ENCODE assay signal across 12 mouse cellular contexts in the genomic region with DNA sequence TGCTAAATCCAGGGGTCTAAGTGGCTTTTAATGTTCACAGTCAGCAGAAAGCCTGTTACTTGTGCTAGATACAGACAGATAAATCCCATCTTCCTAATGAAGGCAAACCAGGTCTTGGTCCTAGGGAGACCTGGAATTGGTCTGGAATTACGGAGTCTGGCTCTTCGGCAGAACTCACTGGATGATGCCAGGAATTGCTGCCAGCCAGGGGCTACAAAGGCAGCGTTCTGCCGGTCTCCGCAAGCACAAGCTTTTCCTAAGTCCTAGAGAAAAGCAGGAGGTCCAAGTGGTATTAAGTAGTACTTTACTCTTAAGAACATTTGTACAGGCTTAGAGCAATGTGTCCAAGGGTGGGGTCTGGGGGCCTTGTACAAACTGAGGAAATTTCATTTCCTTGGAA. TPM values are rescaled to one million over a fixed set of nuclear protein-coding genes. Genes with fewer than 3 reads are reported as not detected.
DNase-seq lines count a peak whose midpoint lies in the region; ATAC-seq and TF ChIP-seq lines count a peak whose summit lies in the region.
"Had no signal": no experiment of that assay in that cellular context is flagged by ENCODE, and none has a peak within 500 bp of the region (broad histone marks: within the 10 kb centered on the region; RNA-seq: fewer than 3 reads in every experiment).

No protein-coding gene starts in this region.

- 79% methylated on average over 5 of the region's 5 CpGs for WGBS in heart, embryonic 15.5 days
- WGBS in embryonic facial prominence, embryonic 14.5 days: 63% methylated on average over 5 of the region's 5 CpGs
- WGBS in limb, embryonic 13.5 days: 61% methylated on average over 5 of the region's 5 CpGs

- H3K4me2 ChIP-seq in heart, embryonic 15.5 days: no peak overlapping the region
- H3K4me2 ChIP-seq in embryonic facial prominence, embryonic 14.5 days (ENCODE audit: low read depth, low read length): no peak overlapping the region
- H3K4me2 ChIP-seq in limb, embryonic 13.5 days (replicated peaks): no peak overlapping the region
- H3K4me2 ChIP-seq: lung, embryonic 15.5 days had no signal

- peak overlapping the region; percentile 25; the same call in 1 of the 2 replicates for H3K27ac ChIP-seq in heart, embryonic 15.5 days
- H3K27ac ChIP-seq in embryonic facial prominence, embryonic 14.5 days (replicated peaks; ENCODE audit: low read depth, low read length): peak overlapping the region; percentile 64
- peak overlapping the region; percentile 58; the same call in 1 of the 2 replicates for H3K27ac ChIP-seq in limb, embryonic 13.5 days
- H3K27ac ChIP-seq: lung, embryonic 15.5 days had no signal

- intact Hi-C loops in heart, postnatal 25 days (cut with DNase I): no loop called here

- H3K27me3 ChIP-seq in heart, embryonic 15.5 days: no peaks in the 10 kb centered on the region
- H3K27me3 ChIP-seq in embryonic facial prominence, embryonic 14.5 days (replicated peaks; ENCODE audit: control insufficient read depth, insufficient read depth, low read length): no peaks in the 10 kb centered on the region
- no peaks in the 10 kb centered on the region for H3K27me3 ChIP-seq in limb, embryonic 13.5 days
- H3K27me3 ChIP-seq: CH12.LX had no signal

- H3K36me3 ChIP-seq in heart, embryonic 15.5 days: no peaks in the 10 kb centered on the region
- no peaks in the 10 kb centered on the region for H3K36me3 ChIP-seq in embryonic facial prominence, embryonic 14.5 days (ENCODE audit: control insufficient read depth, insufficient read depth, low read length)
- no peaks in the 10 kb centered on the region for H3K36me3 ChIP-seq in limb, embryonic 13.5 days
- H3K36me3 ChIP-seq: lung, embryonic 15.5 days had no signal

- peaks cover 16% of the 10 kb centered on the region for H3K4me1 ChIP-seq in heart, embryonic 15.5 days (replicated peaks)
- H3K4me1 ChIP-seq in embryonic facial prominence, embryonic 14.5 days (ENCODE audit: control insufficient read depth, insufficient read depth, low read length): peaks cover 43% of the 10 kb centered on the region
- H3K4me1 ChIP-seq in limb, embryonic 13.5 days: peaks cover 72% of the 10 kb centered on the region

- H3K4me3 ChIP-seq in heart, embryonic 15.5 days: no peak overlapping the region
- no peak overlapping the region for H3K4me3 ChIP-seq in embryonic facial prominence, embryonic 14.5 days (ENCODE audit: low read depth, low read length)
- no peak overlapping the region for H3K4me3 ChIP-seq in limb, embryonic 13.5 days
- H3K4me3 ChIP-seq: lung, embryonic 15.5 days had no signal

- no peak for ATAC-seq in heart, embryonic 15.5 days (replicated peaks; ENCODE audit: insufficient number of reproducible peaks, insufficient read depth, low FRiP score, low read depth)
- ATAC-seq in embryonic facial prominence, embryonic 14.5 days (ENCODE audit: low read depth): no peak
- ATAC-seq in limb, embryonic 13.5 days (ENCODE audit: low FRiP score, low read depth): no peak

- DNase-seq in heart, postnatal 25 days (ENCODE audit: low spot score): no peak
- DNase-seq in brain, embryonic 14.5 days (ENCODE audit: low read depth): peak; percentile 82
- DNase-seq in embryonic facial prominence, embryonic 14.5 days (ENCODE audit: low spot score): no peak
- no peak for DNase-seq in retina, postnatal 1 day
- DNase-seq in kidney, adult 11 months: no peak
- no peak for DNase-seq in adrenal gland, adult 2 months
- DNase-seq: kidney, adult 2 months; thymus, postnatal 14 days had no signal

- TF ChIP-seq CTCF in brain, embryonic 14.5 days (IDR thresholded peaks at IDR 0.05; ENCODE audit: borderline replicate concordance, extremely low read depth, insufficient read depth, insufficient read length): no peak

- no peak overlapping the region for H3K9ac ChIP-seq in heart, embryonic 15.5 days
- H3K9ac ChIP-seq in embryonic facial prominence, embryonic 14.5 days (ENCODE audit: low read depth, low read length): no peak overlapping the region
- no peak overlapping the region for H3K9ac ChIP-seq in limb, embryonic 13.5 days
- H3K9ac ChIP-seq: lung, embryonic 15.5 days had no signal

- TF ChIP-seq POLR2A in brain, embryonic 14.5 days (IDR thresholded peaks at IDR 0.05; ENCODE audit: borderline replicate concordance, extremely low read depth, insufficient read depth, insufficient read length, poor library complexity, severe bottlenecking): no peak

- no peaks in the 10 kb centered on the region for H3K9me3 ChIP-seq in heart, embryonic 15.5 days (replicated peaks)
- no peaks in the 10 kb centered on the region for H3K9me3 ChIP-seq in embryonic facial prominence, embryonic 14.5 days (ENCODE audit: control insufficient read depth, low read length)
- no peaks in the 10 kb centered on the region for H3K9me3 ChIP-seq in limb, embryonic 13.5 days
- H3K9me3 ChIP-seq: lung, embryonic 15.5 days had no signal

RNA-seq across cellular contexts. Expression of gene Nxn, which starts 14.6 kb away (rescaled TPM):
- polyA plus RNA-seq in heart, embryonic 15.5 days (2015; fragmentation: Nextera tagmentation; extraction: Ambion mirVana): 18.6 and 26.0 TPM in 2 replicates
- total RNA-seq in heart, postnatal 25 days (2021): 10 to 100 TPM; 11.6 to 14.8 TPM
- polyA plus RNA-seq in brain, embryonic 14.5 days (2012; rRNA removed): 33.9 and 40.9 TPM in 2 replicates
- polyA plus RNA-seq in embryonic facial prominence, embryonic 14.5 days (2014; fragmentation: Nextera tagmentation; extraction: Ambion mirVana): 63.8 and 70.2 TPM in 2 replicates
- 55.4 and 57.6 TPM in 2 replicates for polyA plus RNA-seq in limb, embryonic 13.5 days (2015; fragmentation: Nextera tagmentation; extraction: Ambion mirVana)
- total RNA-seq in adrenal gland, adult 2 months (2021): 10 to 100 TPM; 28.9 to 31.6 TPM
- 21.5 and 25.2 TPM in 2 replicates for polyA plus RNA-seq in adrenal gland, adult 2 months (2012; rRNA removed)

RNA-seq across cellular contexts. Expression of gene Timm22, which starts 22.4 kb away (rescaled TPM):
- polyA plus RNA-seq in heart, embryonic 15.5 days (2015; fragmentation: Nextera tagmentation; extraction: Ambion mirVana): 79.9 and 84.9 TPM in 2 replicates
- 10 to 100 TPM; 51.1 to 57.1 TPM for total RNA-seq in heart, postnatal 25 days (2021)
- polyA plus RNA-seq in brain, embryonic 14.5 days (2012; rRNA removed): 32.5 and 36.8 TPM in 2 replicates
- polyA plus RNA-seq in embryonic facial prominence, embryonic 14.5 days (2014; fragmentation: Nextera tagmentation; extraction: Ambion mirVana): 113 and 124 TPM in 2 replicates
- 125 and 126 TPM in 2 replicates for polyA plus RNA-seq in limb, embryonic 13.5 days (2015; fragmentation: Nextera tagmentation; extraction: Ambion mirVana)
- total RNA-seq in adrenal gland, adult 2 months (2021): 10 to 100 TPM; 37.9 to 53.7 TPM
- 13.8 and 21.4 TPM in 2 replicates for polyA plus RNA-seq in adrenal gland, adult 2 months (2012; rRNA removed)
